Mouse (Mus musculus) monocyte, adult 2 months (primary cell): ENCODE data around the gene Srgap3.

ENCODE experiments used
- DNase-seq, 2 experiments: peaks; one replicate each; pipeline ENCODE4 v3.0.0; 2022; ENCODE audit warnings: low spot score in 2 of 2, low read depth in 1 of 2

The Srgap3 gene

DNA sequence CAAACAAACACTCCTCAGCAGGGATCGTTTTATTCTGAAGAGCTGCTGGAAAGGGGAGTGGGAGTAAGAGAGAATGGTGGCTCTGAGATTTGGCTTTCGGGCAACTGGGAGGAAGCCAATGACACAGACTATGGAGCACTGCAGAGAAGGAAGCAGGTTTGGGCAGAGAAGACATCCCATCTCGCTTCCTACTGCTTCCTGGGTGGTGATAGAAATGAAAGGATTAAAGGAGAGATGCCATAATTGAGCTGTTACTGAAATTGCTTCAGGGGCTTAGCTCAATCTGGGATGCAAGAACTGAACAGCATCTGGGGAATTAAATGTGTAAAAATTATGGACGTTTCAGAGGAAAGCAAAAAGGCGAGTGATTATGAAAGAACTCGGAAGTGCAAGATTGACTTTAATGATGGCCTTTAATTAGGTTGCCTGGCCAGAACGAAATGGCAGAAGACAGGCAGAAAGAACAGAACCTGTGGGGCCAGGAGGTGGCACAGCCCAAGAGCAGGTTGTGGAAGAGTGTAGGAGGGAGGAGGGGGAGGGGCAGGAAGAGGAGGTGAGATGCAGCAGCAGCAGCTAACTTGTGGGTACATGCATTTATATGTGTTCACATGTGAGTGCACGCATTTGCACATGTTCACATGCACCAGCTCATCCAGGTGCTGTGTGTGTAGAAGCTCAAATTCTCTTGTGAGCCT lies 126.6 kb downstream of the Srgap3 start:
- no peak for DNase-seq

DNA sequence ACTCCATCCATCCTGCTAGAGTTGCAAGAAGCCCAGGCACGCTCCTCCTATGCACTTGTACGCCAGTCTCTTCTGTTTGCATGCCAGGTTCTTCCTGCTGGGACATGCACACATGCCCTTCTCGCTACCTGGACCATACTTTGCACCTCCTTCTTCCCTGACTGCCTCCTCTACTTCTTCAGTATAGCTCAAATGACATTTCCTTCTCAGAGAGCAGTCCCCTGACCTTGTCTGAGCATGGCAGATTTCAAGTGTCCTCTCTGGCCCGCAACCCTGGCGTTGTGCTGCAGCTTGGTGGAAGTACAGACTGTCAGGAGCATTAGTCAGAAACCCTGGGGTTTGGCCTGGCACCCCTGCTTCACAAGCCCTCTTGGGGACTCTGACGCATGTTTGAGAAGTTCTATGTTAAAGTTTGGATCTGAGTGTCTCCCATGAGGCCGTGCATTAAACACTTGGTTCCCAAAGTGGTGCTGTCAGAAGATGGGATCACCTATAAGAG lies 128.6 kb downstream of the Srgap3 start:
- no peak for DNase-seq

DNA sequence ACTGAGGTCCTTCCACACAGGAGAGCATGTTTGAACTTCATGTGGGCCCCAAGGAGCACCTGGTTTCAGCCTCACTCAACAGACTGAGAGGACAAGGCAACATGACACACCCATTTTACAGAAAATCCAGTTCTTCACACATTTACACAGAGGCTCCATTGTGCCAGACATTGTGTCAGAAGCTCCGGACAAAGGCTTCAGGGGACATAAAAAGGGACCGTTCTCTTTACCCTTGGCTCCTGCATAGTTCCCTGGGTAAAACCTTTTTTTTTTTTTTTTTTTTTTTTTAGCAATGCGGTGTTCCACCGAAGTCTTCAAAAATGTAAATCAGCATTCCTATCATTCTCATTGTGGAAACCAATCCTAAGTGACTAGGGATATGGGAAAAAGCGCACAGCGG lies 131.5 kb downstream of the Srgap3 start:
- no peak for DNase-seq

DNA sequence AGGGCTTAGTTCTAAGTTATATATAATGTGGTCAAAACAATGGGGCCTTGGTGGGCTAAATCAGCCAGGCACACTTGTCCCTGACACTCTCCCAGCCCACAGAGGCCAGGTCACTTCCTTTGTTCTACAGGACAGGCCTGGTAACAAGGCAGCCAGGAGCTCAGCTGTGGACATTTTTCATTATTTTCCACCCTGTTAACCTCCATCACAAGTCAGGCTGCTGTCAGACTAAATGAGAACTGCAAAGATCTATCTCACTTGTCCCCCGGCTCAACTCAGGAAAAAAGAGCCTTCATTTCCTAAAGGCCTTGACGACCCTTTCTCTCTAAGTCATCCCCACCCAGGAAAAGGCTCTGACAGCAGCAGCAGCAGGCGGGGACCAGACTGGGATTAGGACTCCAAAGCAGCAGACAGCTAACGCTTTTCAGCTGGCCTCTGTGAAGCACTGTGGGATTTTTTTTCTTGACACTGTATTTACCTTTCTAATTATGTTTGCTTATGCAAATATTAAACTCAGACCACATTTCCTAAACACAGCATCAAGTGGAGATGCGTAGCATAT lies 132.5 kb downstream of the Srgap3 start:
- no peak for DNase-seq

GRCm38 (mm10) chr6:112812884-112813283 lies 134.2 kb downstream of the Srgap3 start:
- no peak for DNase-seq

DNA sequence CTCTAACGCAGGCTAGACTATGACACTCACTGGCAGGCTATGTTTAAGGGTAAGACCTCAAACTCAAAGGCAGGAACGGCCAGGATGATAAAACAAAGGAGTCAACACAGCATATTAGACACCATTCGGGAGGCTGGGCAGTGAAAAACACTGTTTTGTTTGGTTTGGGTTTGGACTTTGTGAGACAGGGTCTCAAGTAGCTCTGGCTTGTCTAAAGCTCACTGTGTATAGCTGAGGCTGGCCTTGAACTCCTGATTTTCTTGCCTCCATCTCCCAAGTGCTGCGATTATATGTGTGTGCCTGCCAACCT lies 136.6 kb downstream of the Srgap3 start:
- no peak for DNase-seq

DNA sequence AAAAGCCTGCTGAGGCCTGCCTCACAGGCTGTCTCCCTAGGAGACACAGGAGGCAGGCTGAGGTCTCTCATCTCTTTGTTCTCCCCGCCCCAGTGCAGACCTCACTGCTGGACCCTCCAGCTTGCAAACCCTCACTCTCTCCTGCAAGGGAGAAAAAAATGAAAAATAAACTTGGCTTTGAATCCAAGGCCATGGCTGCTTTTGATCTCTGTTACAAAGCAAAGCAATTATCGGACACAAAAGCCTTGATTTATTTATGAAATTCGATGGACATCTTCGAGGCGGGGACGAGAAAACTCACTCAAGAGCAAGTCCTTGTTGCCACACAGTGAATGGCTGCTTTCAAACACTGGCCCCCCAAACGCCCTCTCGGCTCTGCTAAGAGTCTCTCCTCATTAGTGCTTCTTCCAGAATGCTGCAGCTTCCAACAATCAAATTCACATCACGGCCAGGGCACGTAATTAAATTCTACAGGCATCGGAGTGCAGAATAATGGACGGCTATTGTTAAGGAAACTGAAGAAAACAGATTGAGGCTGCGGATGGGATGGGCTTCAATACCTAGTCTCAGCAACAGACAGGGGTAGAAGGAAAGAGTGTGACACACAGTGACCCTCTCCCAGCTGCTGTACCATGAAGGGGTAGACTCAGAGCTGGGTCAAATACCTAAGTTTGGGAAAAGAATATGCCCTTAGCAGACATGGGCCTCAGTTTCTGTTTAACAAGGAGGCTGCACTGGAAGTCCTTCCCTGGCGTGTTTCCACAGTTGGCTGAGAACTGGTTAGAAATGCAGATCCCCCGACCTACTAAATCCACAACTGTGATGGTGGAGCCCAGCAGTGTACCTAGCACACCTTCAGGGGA lies 137.2 kb downstream of the Srgap3 start:
- DNase-seq = no peak

- DNase-seq = no peak
These were observed 138.3 kb downstream of the Srgap3 start for GRCm38 (mm10) chr6:112808738-112809137.

GRCm38 (mm10) chr6:112801917-112802316 lies 145.1 kb downstream of the Srgap3 start:
- no peak for DNase-seq

DNA sequence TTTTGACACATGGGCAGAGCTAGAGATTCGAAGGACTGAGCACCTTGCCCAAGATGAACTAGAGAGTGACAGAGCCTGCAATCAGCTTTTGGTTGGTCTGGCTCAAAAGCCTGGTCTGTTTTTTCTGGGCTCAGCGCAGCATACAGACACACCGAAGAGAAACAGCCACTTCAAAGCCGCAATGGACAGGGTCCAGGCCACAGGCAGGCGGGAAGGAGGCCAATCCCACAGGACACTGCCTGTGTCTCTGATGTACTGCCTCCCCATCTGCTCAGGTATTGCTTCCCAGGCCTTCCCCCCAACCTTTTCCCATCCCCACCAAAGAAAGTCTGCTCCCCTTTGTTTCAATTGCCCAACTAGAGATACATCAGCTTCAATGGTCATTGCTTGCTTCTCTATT lies 148.7 kb downstream of the Srgap3 start:
- no peak for DNase-seq

DNA sequence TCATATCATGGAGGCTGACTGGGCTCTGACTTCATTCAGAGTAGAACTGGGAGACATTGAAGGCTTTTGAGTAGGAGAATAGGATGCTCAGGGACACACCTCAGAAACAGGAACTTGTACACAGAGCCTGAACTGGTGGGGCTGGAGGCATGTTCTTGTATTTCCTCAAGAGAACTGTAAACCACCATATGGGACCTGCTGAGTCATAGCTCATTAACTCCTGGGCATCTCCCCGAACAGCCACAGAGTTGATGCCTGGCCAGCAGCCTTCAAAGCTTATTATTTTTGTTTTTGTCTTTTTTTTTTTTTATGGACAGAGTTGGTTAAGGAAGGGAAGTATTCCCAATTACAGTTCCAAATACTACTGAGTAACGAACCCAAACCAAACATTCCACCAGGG lies 150.5 kb downstream of the Srgap3 start:
- no peak for DNase-seq

- DNase-seq = no peak
These were observed 153.2 kb downstream of the Srgap3 start for GRCm38 (mm10) chr6:112793887-112794286.

DNA sequence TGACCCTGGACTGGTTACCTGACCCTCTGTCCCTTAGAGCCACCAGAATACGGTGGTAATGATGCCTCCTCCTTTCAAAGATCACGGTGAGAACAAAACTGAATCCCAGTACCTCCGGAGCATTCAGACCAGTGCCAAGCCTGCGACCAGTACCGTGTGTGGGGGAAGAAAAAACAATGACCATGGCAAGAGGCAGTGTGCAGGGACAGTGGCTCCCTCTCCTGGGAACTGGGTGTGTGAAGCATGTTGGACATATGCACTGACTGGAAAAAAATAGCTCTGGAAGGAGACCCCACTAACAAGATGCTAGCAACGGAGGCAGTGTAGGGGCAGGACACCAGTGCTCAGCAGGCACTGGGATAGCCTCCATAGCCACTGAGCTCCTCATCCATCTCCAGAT lies 157.2 kb downstream of the Srgap3 start:
- DNase-seq = no peak

DNA sequence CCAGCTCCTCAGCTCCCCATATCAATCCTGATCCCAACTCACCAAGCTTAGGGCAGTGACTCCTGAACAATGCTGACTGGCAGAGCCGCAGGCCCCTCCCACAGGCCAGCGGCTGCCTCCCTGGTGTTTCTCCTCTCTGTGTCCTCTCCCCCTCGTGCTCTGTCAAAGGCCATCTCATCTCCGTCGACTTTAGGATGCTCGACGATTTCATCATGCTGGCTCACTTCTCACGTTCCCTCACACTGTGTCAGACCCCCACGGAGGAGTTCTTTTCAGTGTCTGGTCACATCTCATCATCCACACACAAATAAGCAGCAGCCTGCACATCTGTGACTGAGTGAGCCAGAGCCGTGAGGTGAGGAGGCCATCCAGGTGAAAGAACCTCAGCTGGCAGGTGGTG lies 158.4 kb downstream of the Srgap3 start:
- DNase-seq = no peak

- DNase-seq = no peak
These were observed 158.9 kb downstream of the Srgap3 start for GRCm38 (mm10) chr6:112788174-112788573.

DNA sequence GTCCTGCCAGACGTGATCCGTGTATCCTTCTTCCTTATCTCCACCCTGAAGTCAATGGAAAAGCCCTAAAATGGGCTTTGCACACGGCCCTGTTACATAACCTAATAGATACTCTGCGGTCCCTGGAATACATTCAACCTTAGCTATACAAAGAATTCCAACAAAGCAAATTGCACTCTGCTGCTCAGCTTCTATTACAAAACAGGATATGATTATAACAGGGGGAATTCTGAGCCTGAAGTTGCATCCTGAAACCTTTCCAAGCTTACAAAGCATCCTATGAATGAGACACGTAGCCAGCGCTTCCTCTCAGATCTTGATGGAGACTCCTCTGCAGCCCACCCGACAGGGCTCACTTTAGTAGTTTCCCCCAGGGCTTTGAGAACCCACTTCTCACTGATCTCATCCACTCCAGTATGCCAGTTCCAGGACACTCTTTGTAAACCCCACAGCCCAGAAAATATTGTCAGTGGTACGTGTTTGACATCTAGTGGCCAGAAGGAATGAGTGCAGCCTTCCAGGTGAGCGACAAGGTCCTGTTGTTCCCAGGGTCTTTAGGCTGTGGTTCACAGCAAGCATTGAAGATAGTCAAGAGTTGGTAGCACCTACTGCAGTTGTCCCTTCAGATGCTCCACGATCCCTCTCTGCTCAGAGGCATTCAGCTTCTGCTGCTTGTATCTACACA lies 165.5 kb downstream of the Srgap3 start:
- DNase-seq = no peak

- DNase-seq = no peak
These were observed 168.9 kb downstream of the Srgap3 start for GRCm38 (mm10) chr6:112778211-112778610.

DNA sequence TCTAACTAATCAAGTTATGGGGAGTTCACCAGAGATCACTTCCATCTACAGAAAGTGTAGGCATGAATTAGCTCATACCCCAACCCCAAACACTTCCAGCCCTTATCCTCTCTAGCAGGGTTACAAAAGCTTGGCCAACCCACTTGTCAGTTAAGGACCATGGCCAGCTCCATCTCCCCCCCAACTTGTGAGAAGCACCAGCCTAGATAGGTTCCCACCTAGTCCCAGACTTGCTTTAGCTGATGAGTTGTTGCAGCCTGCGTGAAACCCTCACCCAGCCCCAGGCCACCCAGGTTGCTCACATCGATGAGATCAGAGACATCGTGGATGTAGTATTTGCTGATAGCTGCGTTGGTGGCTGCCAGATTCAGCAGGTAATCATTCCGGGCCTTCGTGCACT lies 170.3 kb downstream of the Srgap3 start:
- DNase-seq = no peak

DNA sequence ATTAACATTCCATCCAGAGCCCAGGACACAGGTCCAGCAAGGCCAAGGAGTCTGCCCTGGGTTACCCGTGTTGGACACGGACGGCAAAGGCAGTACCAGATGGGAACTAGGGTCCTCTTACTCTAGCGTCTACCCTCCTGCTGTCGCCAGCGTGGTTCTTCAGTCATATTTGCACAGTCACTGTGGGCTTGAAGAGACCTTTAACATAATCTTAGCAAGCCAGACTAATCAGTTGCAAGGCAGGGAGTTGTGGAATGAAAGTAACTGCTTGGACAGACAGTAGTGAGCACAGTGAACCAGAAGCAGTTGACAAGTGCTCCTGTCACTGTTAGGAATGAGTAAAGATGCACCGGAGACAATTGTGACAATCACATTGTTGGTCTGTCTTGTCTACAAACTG lies 173.3 kb downstream of the Srgap3 start:
- no peak for DNase-seq

DNA sequence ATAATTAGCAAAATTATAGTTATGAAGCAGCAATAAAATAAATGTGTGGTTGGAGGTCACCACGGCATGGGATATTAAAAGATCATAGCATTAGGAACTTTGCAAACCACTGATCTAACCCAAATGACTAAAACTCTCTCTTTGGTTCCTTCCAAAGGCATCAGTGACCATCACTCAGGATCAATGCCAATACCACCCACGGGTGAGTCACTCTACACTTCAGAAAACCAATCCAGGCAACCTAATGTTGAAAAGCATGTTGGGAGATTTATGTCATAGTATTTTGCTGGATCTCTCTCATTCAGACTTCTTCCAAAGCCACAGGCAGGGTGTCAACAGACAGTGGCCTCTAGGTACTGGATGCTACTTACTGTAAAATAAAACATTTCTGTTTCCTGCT lies 176.1 kb downstream of the Srgap3 start:
- DNase-seq = no peak

DNA sequence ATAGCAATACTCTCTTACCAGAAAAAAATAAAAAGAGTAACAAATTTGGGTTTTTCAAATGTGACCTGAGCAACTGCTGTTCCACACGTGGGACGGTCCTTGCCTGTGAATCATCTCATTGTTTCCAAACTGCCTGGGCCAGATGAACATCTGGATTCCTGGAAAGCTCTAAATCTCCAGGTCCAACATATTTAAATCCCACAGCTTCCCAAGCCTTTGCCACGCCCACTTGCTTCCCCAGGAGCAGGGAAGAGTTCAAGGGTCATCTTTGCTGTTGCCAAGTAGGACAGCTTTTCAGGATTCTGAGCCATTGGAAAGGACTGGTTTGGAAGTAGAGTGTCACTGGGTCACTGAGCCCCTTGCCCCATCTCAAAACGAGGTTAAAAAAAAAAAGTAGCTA lies 188.5 kb downstream of the Srgap3 start:
- no peak for DNase-seq

GRCm38 (mm10) chr6:112756866-112757265 lies 190.2 kb downstream of the Srgap3 start:
- DNase-seq = no peak
